Mouse (Mus musculus) bone marrow, adult 2 months (tissue): ENCODE results near the gene Rheb.

ENCODE experiments used
- CTCF ChIP-seq: fragments of 200-500 bp; IDR thresholded peaks from 2 replicates; pipeline ENCODE4 v1.5.1; 2011; ENCODE audit warnings: low read length, control low read depth; ENCODE audit not compliant: control insufficient read depth, insufficient read depth
- POLR2A ChIP-seq: fragments of 200-500 bp; IDR thresholded peaks from 2 replicates; pipeline ENCODE4 v1.6.1; 2011; ENCODE audit warnings: low read depth, mild to moderate bottlenecking, control low read depth, low read length, borderline replicate concordance; ENCODE audit not compliant: control insufficient read depth

DNA sequence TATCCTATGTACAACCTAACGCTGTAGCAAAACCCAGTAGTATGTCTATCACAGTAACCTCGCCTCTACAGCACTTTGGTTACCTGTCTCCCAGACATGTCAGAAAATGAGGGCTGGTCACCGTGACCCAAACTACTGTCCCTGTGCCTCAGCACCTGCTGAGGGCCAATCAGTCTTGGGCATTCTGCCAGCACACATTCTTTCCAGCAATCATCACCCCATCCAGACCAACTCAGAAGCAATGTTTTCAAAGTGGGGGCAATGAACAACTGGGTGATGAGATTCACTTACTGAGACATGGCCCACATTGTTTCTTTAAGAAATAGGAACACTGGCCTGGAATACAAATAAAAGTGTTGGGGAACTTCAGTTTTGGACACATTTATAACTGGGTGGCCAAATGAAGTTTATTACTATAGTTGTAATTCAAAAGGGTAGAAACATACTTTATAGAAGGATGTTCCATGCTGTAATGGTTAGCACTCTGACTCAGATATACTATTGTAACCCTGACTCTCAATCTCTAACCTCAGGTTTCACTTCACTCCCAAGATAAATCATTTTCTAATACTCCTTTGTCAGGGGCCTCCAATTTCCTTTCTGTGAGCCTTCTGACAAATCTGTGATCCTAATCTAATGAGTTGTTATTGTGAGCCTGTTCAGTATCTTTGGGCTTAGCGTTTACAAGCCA lies 16.9 kb downstream of the Rheb start:
- TF ChIP-seq POLR2A (no peak), CTCF (no peak)
